Mouse (Mus musculus) testis, postnatal 10 days (tissue): ENCODE results near the gene Dtnb.

ENCODE experiments used
- DNase-seq: peaks from one replicate; pipeline ENCODE4 v3.0.0; 2021; ENCODE audit warnings: low spot score

The Dtnb gene

GRCm38 (mm10) chr12:3572581-3573397, 608 bp downstream of the Dtnb start:
- DNase-seq, result peak; percentile 80

DNA sequence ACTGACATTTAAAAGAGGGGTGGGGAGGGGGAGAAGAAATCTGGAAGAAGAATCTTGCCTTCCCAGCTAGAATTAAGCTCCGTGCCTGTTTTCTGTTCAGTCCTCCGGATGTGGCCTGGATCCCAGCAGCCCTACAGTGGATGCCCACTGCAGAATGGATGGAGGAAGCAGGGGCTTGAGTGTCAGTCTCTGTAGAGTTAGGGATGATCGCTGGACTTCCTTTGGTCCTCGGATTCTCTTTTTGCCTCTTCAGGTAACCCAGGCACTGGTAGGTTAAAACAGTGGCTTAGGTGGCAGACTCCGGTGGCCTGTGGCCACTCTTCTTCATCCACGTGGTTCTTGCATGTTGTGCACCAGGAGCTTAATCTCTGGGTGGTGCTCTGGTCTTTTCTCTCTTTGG, 1.2 kb downstream of the Dtnb start:
- no peak for DNase-seq

- DNase-seq, result no peak
Measured at GRCm38 (mm10) chr12:3574670-3575069, 2.5 kb downstream of the Dtnb start.

DNA sequence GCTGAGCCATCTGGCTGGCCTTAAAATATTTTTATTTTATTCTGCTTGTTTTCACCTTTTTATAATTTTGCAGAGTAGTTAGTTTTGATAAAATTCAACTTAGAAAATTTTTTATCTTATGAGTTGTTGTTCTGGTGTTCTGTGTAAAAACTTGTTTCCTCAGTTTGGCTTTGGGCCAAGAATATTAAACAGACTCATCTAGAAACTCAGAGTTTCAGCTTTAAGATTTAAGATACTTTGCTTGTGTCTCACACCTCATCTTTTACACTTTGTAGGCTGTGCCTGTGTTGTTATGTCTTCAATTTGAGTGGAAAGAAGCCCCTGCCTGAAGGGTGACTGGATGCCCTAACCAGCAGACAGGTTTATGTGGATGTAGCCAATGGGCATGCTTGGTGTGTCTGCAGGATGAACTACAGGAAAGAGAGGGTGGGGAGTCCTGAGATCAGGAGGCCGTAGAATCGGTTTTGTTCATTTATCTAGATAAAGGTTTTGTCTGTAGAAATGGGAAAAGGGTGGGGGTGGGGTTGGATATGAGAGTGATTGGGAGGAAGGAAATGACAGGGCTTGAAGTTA, 7.9 kb downstream of the Dtnb start:
- no peak for DNase-seq

- DNase-seq, result no peak
Measured at GRCm38 (mm10) chr12:3582604-3583003, 10.4 kb downstream of the Dtnb start.

DNA sequence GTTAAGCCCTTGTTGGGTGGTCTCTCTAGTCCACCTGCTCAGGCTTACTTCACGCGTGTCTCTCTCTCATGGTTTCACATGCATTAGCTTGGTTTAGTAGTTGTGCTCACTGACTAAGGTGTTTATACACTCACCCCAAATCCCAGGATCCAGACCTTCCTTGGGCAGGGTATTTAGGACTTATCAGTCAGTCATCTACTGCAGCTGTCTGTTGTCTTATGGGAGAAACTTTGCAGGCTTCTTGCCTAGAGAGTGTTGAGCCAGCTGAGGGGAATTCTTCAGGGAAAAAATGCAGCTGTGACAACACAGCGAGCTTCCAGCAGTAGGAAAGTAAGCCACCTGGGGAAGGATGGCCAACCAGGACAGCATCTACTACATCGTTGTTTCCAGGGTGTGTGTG, 13.3 kb downstream of the Dtnb start:
- DNase-seq, result no peak

- DNase-seq, result no peak
Measured at GRCm38 (mm10) chr12:3587010-3587409, 14.8 kb downstream of the Dtnb start.

GRCm38 (mm10) chr12:3590039-3590438, 17.9 kb downstream of the Dtnb start:
- DNase-seq, result no peak

- no peak for DNase-seq
Measured at GRCm38 (mm10) chr12:3591595-3591994, 19.4 kb downstream of the Dtnb start.

DNA sequence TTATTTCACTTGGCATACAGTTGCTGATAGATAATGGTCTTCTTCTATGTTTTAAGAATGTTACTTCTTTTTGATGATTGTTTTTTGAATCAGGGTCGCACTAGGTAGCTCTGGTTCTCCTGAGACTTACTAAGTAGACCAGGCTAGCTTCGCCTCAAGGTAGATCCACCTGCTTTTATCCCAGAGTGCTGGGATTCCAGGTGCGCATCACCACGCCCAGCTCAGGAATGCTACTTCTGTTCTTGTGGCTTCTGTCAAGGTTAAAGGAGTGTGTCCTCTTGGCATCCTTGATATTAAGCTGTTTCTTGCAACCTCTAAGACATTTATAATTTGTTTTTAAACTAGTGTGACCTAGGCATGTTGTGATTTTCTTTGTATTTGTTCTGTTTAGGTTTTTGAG, 30.6 kb downstream of the Dtnb start:
- no peak for DNase-seq

DNA sequence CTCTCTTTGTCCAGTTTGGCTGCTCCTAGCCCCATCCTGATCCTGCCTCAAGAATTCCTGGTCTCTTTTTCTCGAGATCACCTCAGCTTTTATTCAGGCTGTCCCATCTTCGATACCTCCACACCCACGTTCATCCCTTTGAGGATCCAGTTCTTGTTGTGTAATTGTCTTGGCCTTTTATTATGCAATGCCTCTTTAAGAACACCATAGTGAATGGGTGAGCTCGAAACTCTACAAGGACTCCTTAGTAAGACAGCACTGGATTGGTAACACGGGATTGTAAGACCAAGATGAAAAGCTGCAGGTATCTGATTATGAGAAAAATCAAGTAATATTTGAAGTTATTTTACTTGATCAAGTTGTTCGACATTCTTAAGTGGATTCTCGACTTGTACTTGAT, 34.0 kb downstream of the Dtnb start:
- no peak for DNase-seq

- DNase-seq, result no peak
Measured at GRCm38 (mm10) chr12:3609747-3610146, 37.6 kb downstream of the Dtnb start.

DNA sequence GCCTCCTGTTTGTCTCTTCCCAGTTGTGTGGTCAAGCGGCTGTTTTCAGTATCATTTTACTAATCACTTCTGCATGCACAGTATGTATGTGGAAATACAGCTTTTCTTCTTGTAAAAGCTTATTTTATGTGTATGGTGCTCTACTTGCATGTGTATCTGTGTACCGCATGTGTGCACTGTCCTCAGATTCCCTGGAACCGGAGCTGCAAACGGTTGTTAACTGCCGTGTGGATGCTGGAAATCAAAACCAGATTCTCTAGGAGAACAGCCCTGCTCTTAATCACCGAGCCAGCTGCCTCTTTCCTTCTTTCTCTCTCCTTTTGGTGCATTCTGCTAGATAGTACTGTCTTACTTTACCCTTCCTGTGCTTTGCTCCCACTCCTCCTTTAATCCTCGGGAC, 39.7 kb downstream of the Dtnb start:
- DNase-seq, result no peak

DNA sequence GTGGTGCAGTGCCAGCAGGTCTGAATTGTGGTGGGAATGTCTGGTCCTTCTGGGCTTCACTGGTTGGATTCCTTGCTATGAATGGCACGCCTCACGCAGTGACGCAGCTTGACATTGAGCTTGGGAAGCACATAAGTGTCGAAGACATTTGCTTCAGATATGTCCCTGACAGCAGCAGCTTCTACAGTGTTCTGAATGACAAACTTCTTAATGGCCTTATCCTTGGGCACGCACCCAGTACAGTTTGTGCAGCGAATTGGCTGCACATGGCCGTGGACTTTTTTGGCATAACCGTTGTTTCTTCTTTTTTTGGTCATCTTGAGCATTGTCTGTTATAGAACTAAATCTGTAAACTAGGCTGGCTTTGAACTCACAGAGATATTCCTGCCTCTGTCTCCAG, 42.9 kb downstream of the Dtnb start:
- DNase-seq, result no peak

GRCm38 (mm10) chr12:3618144-3619020, 46.2 kb downstream of the Dtnb start:
- no peak for DNase-seq

GRCm38 (mm10) chr12:3619021-3619367, 46.8 kb downstream of the Dtnb start:
- no peak for DNase-seq

DNA sequence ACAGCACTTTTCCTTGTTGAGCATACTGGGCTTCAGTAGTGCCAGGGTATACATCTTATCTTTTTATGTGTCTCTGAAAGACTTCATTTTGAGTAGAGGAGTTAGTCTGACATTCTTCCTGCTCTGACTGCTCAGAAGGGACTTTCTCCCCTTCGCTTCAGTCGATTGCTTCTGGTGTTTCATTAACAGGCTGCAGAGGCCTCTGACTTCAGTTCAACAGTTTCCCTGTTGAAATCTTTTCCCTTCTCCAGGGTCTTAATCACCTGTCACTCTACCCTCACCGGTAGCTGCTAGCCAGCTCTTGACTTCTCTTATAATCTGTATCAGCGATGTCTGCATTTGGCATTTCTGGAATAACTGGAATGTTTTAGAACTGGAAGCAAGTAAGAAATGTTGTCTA, 54.7 kb downstream of the Dtnb start:
- no peak for DNase-seq

DNA sequence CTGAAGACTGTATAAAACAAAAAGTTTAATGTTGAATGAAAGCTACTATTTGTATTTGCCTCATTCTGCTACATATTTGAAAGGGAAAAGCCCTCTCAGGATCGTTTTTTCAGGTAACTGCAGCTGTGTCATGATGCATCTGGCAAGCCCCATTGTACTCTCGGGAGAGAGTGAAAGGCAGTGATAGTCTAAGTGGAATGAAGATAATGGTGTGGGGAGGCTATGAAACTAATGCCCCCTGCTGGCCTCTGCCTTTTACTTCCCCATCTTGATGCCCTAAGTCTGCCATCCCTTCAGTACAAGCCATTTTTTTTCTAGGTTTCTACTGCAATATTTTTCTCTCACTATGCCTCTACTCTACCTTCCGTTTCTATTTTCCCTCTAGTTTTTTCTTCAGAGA, 69.8 kb downstream of the Dtnb start:
- DNase-seq, result no peak

DNA sequence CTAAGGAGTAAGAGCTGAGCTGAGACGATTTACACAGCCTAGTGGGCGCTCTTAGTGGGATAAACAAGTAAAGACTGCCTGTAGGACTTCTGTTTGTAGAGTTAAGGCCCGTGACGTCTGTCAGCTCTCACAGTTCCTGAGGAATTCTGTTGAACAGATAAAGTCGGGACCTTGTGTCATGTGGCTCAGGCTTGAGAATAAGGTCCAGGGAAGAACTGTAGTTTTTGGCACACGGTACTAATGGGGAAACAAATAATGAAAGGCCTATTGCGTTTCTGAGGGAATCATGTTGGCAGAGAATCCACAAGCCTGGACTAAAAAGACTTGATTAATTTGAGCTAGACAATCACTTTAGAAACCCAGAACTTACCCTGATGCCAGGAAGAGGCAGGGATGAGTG, 84.6 kb downstream of the Dtnb start:
- DNase-seq, result no peak

DNA sequence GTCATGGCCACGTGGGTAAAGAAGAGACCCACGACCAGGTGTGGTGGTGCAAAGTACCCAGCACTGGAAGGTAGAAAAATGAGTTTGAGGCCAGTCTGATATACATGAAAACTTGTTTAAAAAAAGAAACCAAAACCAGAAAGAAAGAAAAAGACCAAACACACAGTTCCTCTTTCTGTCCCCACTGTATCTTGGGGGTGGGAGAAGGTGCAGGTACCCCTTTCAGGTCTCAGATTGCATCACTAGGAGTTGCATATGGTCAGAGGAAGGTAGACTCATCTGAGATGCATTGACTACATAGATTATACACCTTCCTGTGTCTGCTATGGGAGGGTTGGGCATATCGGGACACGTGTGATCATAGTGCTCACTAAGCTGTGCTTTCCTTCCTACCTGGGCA, 85.1 kb downstream of the Dtnb start:
- no peak for DNase-seq

DNA sequence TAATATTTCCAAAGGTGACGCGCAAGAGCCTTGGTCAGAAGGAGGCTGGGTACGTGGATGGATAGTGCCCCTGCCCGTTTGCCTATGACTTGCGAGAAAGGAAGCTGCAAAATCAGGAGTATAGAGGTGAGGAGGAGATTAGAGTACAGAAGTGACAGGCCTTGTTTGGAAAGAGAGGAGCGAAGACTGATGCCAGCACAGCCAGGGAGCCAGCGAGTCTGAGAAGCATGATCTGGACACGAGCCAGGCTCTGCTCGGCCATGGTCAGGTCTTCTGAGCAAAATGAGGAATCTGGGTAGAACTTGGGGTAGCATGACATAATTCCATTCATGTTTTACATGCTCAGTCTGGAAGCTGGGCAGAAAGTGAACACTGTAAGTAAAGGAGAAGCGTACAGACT, 85.6 kb downstream of the Dtnb start:
- no peak for DNase-seq

DNA sequence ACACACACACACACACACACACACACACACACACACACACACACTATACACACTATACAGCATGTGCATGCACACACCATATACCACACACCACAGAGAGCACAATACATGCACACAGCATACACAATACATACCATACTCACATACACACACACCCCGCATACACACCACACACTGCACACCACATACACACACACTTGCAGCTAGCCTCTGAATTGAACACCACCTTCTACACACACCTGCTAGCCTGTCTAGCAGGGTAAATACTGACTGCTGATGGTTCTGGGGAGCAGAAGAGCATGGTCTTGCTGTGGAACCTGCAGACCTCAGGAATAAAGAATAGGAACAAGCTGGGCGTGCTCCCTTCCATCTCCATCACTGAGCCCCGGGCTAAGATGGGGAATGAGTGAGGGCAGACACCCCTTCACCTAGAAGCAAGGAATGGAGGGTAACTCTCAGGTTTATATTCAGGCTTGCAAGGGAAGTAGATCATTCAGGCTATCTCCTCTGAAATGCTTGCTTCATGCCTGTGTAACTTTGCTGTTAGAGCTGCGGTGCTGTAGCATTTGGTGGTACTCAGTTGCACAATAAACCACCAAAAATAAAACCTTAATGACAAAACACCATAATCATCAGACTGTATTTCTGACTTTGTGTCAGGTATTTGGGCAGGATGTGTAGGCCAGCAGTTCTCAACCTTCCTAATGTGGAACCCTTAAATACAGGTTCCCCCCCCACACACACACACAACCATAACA, 87.6 kb downstream of the Dtnb start:
- DNase-seq, result no peak
